Mouse (Mus musculus) heart, embryonic 14.5 days (tissue): Measurements from ENCODE around the gene Dhx58. TPM values are rescaled to one million over a fixed set of nuclear protein-coding genes. Genes with fewer than 3 reads are reported as not detected.
"Not testable (repeated sequence)": the region's sequence is repeated elsewhere in the genome, so short reads cannot be mapped to it uniquely, and the experiment has no call there.

Experiments used
- ATAC-seq: fragments of 200-750 bp; cut with Nextera tagmentation; 2 replicates; pipeline ENCODE4 v1.8.0; 2017; ENCODE audit warnings: low read depth, moderate TSS enrichment; ENCODE audit not compliant: insufficient number of reproducible peaks, insufficient read depth, low FRiP score
- H3K27ac ChIP-seq, 2 experiments: fragments of 200-500 bp in 1 of 2; fragments of 300-500 bp in 1 of 2; sonication (generic) in 1 of 2; replicated peaks in 1 of 2; 2 replicates each; pipeline ENCODE4 v1.5.1; 2012 to 2014; ENCODE audit warnings: low read depth in 2 of 2, low read length in 2 of 2, control low read depth in 1 of 2, mild to moderate bottlenecking in 1 of 2, mixed read lengths in 1 of 2; ENCODE audit not compliant: control insufficient read depth in 1 of 2, insufficient read depth in 1 of 2
- H3K27me3 ChIP-seq: fragments of 300-500 bp; sonication (generic); 2 replicates; pipeline ENCODE4 v1.6.1; 2014; ENCODE audit warnings: mild to moderate bottlenecking, low read length, control low read depth; ENCODE audit not compliant: control insufficient read depth, insufficient read depth
- H3K36me3 ChIP-seq: fragments of 300-500 bp; sonication (generic); 2 replicates; pipeline ENCODE4 v1.6.1; 2014; ENCODE audit warnings: mild to moderate bottlenecking, control low read depth, low read length, mixed read lengths; ENCODE audit not compliant: control insufficient read depth, insufficient read depth
- H3K4me1 ChIP-seq, 2 experiments: fragments of 200-500 bp in 1 of 2; fragments of 300-500 bp in 1 of 2; sonication (generic) in 1 of 2; 2 replicates each; pipeline ENCODE4 v1.6.1; 2012 to 2014; ENCODE audit warnings: low read length in 2 of 2, control low read depth in 1 of 2, mixed read lengths in 1 of 2; ENCODE audit not compliant: control insufficient read depth in 2 of 2, insufficient read depth in 2 of 2
- H3K4me2 ChIP-seq: fragments of 300-500 bp; sonication (generic); 2 replicates; pipeline ENCODE4 v1.6.1; 2014; ENCODE audit warnings: mild to moderate bottlenecking, low read length
- H3K4me3 ChIP-seq, 2 experiments: fragments of 200-500 bp in 1 of 2; fragments of 300-500 bp in 1 of 2; sonication (generic) in 1 of 2; 2 replicates each; pipeline ENCODE4 v1.5.1; 2012 to 2014; ENCODE audit warnings: low read length in 2 of 2, mild to moderate bottlenecking in 2 of 2, control low read depth in 1 of 2, low read depth in 1 of 2, moderate library complexity in 1 of 2; ENCODE audit not compliant: control insufficient read depth in 1 of 2, insufficient read depth in 1 of 2
- H3K9ac ChIP-seq: fragments of 300-500 bp; sonication (generic); 2 replicates; pipeline ENCODE4 v1.6.1; 2014; ENCODE audit warnings: mild to moderate bottlenecking, low read length
- H3K9me3 ChIP-seq: fragments of 300-500 bp; sonication (generic); 2 replicates; pipeline ENCODE4 v1.6.1; 2016; ENCODE audit warnings: low read length, control low read depth; ENCODE audit not compliant: control insufficient read depth
- WGBS: fragments of 180-500 bp; shearing (Covaris S2); extraction: QIAGEN DNeasy Blood & Tissue Kit; methylation state at CpG from one replicate; pipeline ENCODE4 v1.1.7; 2014; 5-methylcytosine and 5-hydroxymethylcytosine counted together
- polyA plus RNA-seq: library from polyadenylated mRNA; unstranded; fragments of >200 nt; fragmentation: Nextera tagmentation; extraction: Ambion mirVana; gene quantifications from 2 replicates; pipeline ENCODE4 v1.2.1, GENCODE M21; 2014

Dhx58 gene
- polyA plus RNA-seq, 1 experiment from 2014 or later: 1.0 TPM

- 46% methylated on average over 2 of the region's 3 CpGs for WGBS
- not testable (repeated sequence) for H3K4me2 ChIP-seq, H3K9me3 ChIP-seq, H3K36me3 ChIP-seq, ATAC-seq, H3K27ac ChIP-seq, H3K4me3 ChIP-seq, H3K9ac ChIP-seq
- peaks cover 13 to 14% of the 10 kb centered on the region in 2 experiments; a peak in 3 of 4 replicates for H3K4me1 ChIP-seq
- peaks cover 16% of the 10 kb centered on the region for H3K27me3 ChIP-seq
Measured at GRCm38 (mm10) chr11:100655589-100655988, 48.5 kb downstream of the Dhx58 start.

GRCm38 (mm10) chr11:100651748-100652147 lies 52.3 kb downstream of the Dhx58 start:
- ATAC-seq: no peak
- H3K4me3 ChIP-seq: no peak overlapping the region
- no peaks in the 10 kb centered on the region for H3K36me3 ChIP-seq
- no peak overlapping the region for H3K9ac ChIP-seq
- H3K9me3 ChIP-seq: no peaks in the 10 kb centered on the region
- WGBS: 9% methylated on average over 3 of the region's 3 CpGs
- no peak overlapping the region for H3K27ac ChIP-seq
- peaks cover 6 to 7% of the 10 kb centered on the region in 2 experiments; a peak in 3 of 4 replicates for H3K4me1 ChIP-seq
- H3K27me3 ChIP-seq: peaks cover 40% of the 10 kb centered on the region
- no peak overlapping the region for H3K4me2 ChIP-seq

DNA sequence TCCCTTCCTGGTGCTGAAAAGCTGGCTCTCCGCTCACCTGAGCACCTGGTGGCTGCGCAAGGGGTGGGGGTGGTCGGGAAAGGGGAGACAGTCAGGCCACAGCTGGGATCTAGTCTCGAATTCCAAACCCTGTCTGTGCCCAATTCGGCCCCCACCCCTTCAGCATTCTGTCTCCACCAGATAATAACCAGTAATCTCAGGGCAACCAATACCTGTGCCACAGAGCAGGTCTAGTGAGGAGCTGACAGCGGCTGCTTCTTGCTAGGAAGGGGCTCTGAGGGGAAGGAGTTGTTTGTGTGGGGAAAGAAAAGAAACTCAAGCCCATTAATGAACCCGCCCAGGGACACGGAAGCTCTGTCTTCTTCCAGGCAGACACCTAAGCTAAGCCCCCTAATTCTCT lies 52.9 kb downstream of the Dhx58 start:
- Histone ChIP-seq H3K27me3 (peaks cover 40% of the 10 kb centered on the region), H3K4me3 (no peak overlapping the region), H3K4me1 (peaks cover 2% of the 10 kb centered on the region in 2 experiments; a peak in 3 of 4 replicates), H3K36me3 (no peaks in the 10 kb centered on the region), H3K4me2 (no peak overlapping the region), H3K9ac (no peak overlapping the region), H3K27ac (no peak overlapping the region), H3K9me3 (no peaks in the 10 kb centered on the region)
- 24% methylated on average over 8 of the region's 8 CpGs for WGBS
- no peak for ATAC-seq

DNA sequence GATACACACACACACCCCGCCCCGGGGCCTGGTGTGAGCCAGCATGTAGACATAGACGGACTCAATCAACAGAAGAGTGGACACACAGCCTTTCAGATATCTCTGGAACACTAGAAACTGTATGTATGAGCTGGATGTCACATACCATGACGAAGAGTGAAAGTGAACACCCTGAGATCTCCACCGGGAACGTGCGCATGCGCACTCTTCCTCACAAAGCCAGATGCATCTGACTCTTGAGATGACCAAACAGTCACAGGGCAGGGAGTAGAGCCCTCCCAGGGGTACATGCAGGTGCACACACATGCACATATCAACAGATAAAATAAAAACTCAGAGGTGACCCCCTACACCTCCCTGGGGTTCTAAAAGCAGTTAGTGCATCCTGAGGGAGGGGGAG lies 55.7 kb downstream of the Dhx58 start:
- no peak overlapping the region for H3K9ac ChIP-seq
- no peak overlapping the region for H3K27ac ChIP-seq
- H3K9me3 ChIP-seq: no peaks in the 10 kb centered on the region
- H3K4me3 ChIP-seq: no peak overlapping the region
- ATAC-seq: no peak
- H3K4me1 ChIP-seq: no peaks in the 10 kb centered on the region; a peak in 1 of 4 replicates
- WGBS: 83% methylated on average over 8 of the region's 8 CpGs
- no peaks in the 10 kb centered on the region for H3K36me3 ChIP-seq
- no peak overlapping the region for H3K4me2 ChIP-seq
- peaks cover 44% of the 10 kb centered on the region for H3K27me3 ChIP-seq

DNA sequence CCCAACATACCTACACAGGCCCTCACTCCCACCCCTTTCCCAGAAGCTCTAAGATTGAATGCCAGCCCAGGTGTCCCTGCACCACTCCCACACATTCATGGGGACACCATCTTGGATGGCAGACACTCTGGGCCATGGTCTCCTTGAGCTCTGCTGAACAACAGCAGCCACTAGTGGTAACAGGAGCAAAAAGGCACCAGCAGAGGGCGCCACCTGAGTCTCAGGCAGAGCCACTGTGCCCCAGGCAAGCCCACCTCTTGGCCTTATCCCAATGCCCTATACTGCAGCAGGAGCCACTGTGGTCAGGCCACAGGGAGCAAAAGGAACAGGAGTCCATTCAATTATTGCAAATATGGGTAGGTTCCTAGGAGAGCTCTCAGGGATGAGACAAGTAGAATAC lies 57.8 kb downstream of the Dhx58 start:
- Histone ChIP-seq H3K4me3 (no peak overlapping the region), H3K9me3 (no peaks in the 10 kb centered on the region), H3K27me3 (peaks cover 41% of the 10 kb centered on the region), H3K27ac (no peak overlapping the region), H3K9ac (no peak overlapping the region), H3K4me2 (no peak overlapping the region), H3K36me3 (no peaks in the 10 kb centered on the region), H3K4me1 (no peaks in the 10 kb centered on the region)
- WGBS: 15% methylated on average over 1 of the region's 1 CpGs
- ATAC-seq: no peak

Other genes with a start within 250 kb of the Dhx58 start
- gene Klhl11, start 231.5 kb downstream of the Dhx58 start, polyA plus RNA-seq: 8.6 and 9.3 TPM in 2 replicates
- gene Acly, start 176.3 kb downstream of the Dhx58 start, polyA plus RNA-seq: 51.6 and 54.0 TPM in 2 replicates
- 0.13 and 1.0 TPM in 2 replicates for gene Ttc25, start 158.7 kb downstream of the Dhx58 start, polyA plus RNA-seq
- 19.2 and 20.8 TPM in 2 replicates for gene Cnp, start 129.4 kb downstream of the Dhx58 start, polyA plus RNA-seq
- gene Nkiras2, start 85.0 kb downstream of the Dhx58 start, polyA plus RNA-seq: 76.6 and 81.1 TPM in 2 replicates
- gene Dnajc7, start 84.1 kb downstream of the Dhx58 start, polyA plus RNA-seq: 66.4 and 69.6 TPM in 2 replicates
- gene Zfp385c, start 11.8 kb downstream of the Dhx58 start, polyA plus RNA-seq: 0.26 and 0.35 TPM in 2 replicates
- gene Kat2a, start 8.2 kb upstream of the Dhx58 start, polyA plus RNA-seq: 28.3 and 29.4 TPM in 2 replicates
- not detected in 2 replicates for gene Hspb9, start 9.6 kb upstream of the Dhx58 start, polyA plus RNA-seq
- gene Rab5c, start 33.9 kb upstream of the Dhx58 start, polyA plus RNA-seq: 15.8 and 30.7 TPM in 2 replicates
- not detected in 2 replicates for gene Kcnh4, start 55.7 kb upstream of the Dhx58 start, polyA plus RNA-seq
- not detected in 2 replicates for gene Hcrt, start 58.7 kb upstream of the Dhx58 start, polyA plus RNA-seq
- gene Ghdc, start 66.7 kb upstream of the Dhx58 start, polyA plus RNA-seq: 4.0 and 4.7 TPM in 2 replicates
- 28.8 and 31.4 TPM in 2 replicates for gene Stat5b, start 146.5 kb upstream of the Dhx58 start, polyA plus RNA-seq
- 5.6 and 6.4 TPM in 2 replicates for gene Stat5a, start 155.1 kb upstream of the Dhx58 start, polyA plus RNA-seq
- 51.8 and 53.3 TPM in 2 replicates for gene Stat3, start 235.3 kb upstream of the Dhx58 start, polyA plus RNA-seq